Mouse (Mus musculus) hindbrain, embryonic 16.5 days (tissue): ENCODE measurements at regions not wholly inside any gene's neighbourhood (a gene's known extent, or its start where the extent isn't known, plus 50 kb on each side); places are given as distances from the start of the nearest gene placed in this dataset.

Experiments
- ATAC-seq: fragments of 200-750 bp; cut with Nextera tagmentation; 2 replicates; pipeline ENCODE4 v1.8.0; 2017; ENCODE audit warnings: moderate TSS enrichment, moderate library complexity
- H3K27ac ChIP-seq: fragments of 300-500 bp; sonication (generic); 2 replicates; pipeline ENCODE4 v1.5.1; 2014; ENCODE audit warnings: low read depth, mild to moderate bottlenecking, control low read depth, low read length, moderate library complexity
- H3K27me3 ChIP-seq: fragments of 300-500 bp; sonication (generic); replicated peaks from 2 replicates; pipeline ENCODE4 v1.6.1; 2014; ENCODE audit warnings: low read length; ENCODE audit not compliant: control insufficient read depth, insufficient read depth
- H3K36me3 ChIP-seq: fragments of 300-500 bp; sonication (generic); 2 replicates; pipeline ENCODE4 v1.6.1; 2014; ENCODE audit warnings: mild to moderate bottlenecking, low read length, moderate library complexity, mixed read lengths; ENCODE audit not compliant: control insufficient read depth, insufficient read depth
- H3K4me1 ChIP-seq: fragments of 300-500 bp; sonication (generic); 2 replicates; pipeline ENCODE4 v1.6.1; 2014; ENCODE audit warnings: low read depth, low read length; ENCODE audit not compliant: control insufficient read depth, insufficient read depth
- H3K4me2 ChIP-seq: fragments of 300-500 bp; sonication (generic); 2 replicates; pipeline ENCODE4 v1.6.1; 2014; ENCODE audit warnings: mild to moderate bottlenecking, low read length, control low read depth, moderate library complexity
- H3K4me3 ChIP-seq: fragments of 300-500 bp; sonication (generic); 2 replicates; pipeline ENCODE4 v1.5.1; 2014; ENCODE audit warnings: mild to moderate bottlenecking, low read length, control low read depth, moderate library complexity
- H3K9ac ChIP-seq: fragments of 300-500 bp; sonication (generic); 2 replicates; pipeline ENCODE4 v1.6.1; 2014; ENCODE audit warnings: low read depth, mild to moderate bottlenecking, control low read depth, low read length, moderate library complexity
- H3K9me3 ChIP-seq: fragments of 300-500 bp; sonication (generic); 2 replicates; pipeline ENCODE4 v1.6.1; 2014; ENCODE audit warnings: mild to moderate bottlenecking, low read length, moderate library complexity; ENCODE audit not compliant: control insufficient read depth
- WGBS: fragments of 180-500 bp; shearing (Covaris S2); extraction: QIAGEN DNeasy Blood & Tissue Kit; methylation state at CpG from one replicate; pipeline ENCODE4 v1.1.7; 2014; 5-methylcytosine and 5-hydroxymethylcytosine counted together

GRCm38 (mm10) chr9:86060049-86060448 is 217.9 kb downstream of the Tpbg start:
- Histone ChIP-seq H3K4me1 (peaks cover 2% of the 10 kb centered on the region; the same call in 1 of the 2 replicates), H3K9ac (no peak overlapping the region), H3K4me3 (no peak overlapping the region), H3K27me3 (no peaks in the 10 kb centered on the region), H3K4me2 (no peak overlapping the region), H3K9me3 (no peaks in the 10 kb centered on the region), H3K27ac (no peak overlapping the region), H3K36me3 (no peaks in the 10 kb centered on the region)
- 36% methylated on average over 6 of the region's 6 CpGs for WGBS
- ATAC-seq = no peak

DNA sequence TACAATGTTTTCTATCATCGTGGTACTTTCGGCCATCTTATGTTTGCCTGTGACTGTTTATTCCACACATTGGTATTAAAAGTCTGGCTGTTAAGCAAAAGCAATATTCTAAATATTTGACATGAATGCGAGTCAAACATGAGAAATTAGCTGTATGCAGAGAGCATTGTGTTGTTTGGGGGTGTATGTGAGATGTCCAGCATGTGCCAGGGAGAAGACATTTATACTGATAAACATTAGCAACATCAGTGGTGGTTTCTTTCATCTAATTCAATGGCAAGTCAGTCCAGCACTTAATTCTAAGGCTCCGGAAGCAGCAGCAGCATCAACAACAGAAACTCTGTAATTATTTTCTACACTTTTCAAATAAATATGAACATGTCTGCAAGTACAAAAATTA is 219.1 kb downstream of the Tpbg start:
- H3K27me3 ChIP-seq = no peaks in the 10 kb centered on the region
- peaks cover 2% of the 10 kb centered on the region; the same call in 1 of the 2 replicates for H3K4me1 ChIP-seq
- 83% methylated on average over 4 of the region's 4 CpGs for WGBS
- no peak overlapping the region for H3K9ac ChIP-seq
- H3K36me3 ChIP-seq = no peaks in the 10 kb centered on the region
- H3K4me2 ChIP-seq = no peak overlapping the region
- H3K9me3 ChIP-seq = no peaks in the 10 kb centered on the region
- no peak for ATAC-seq
- H3K4me3 ChIP-seq = no peak overlapping the region
- H3K27ac ChIP-seq = no peak overlapping the region

DNA sequence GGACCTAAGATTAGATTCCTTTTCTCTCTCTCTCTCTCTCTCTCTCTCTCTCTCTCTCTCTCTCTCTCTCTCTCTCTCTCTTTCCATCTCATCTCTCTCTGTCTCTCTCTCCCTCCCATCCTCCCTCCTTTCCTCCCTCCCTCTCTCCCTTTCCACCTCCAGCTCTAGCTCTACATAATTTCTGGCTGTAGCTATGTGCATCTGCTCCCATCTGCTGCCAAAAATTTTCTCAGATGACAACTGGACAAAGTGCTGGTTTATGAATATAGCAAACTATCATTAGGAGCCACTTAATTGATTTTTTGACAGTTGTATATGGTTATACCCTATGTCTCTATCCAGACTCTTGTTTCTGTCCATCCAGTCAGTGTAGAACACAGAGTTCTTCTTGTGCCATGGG is 237.1 kb downstream of the Tpbg start:
- H3K27me3 ChIP-seq = no peaks in the 10 kb centered on the region
- no peaks in the 10 kb centered on the region for H3K9me3 ChIP-seq
- H3K27ac ChIP-seq = no peak overlapping the region
- no peak for ATAC-seq
- H3K36me3 ChIP-seq = no peaks in the 10 kb centered on the region
- no peak overlapping the region for H3K4me2 ChIP-seq
- no peak overlapping the region for H3K9ac ChIP-seq
- H3K4me3 ChIP-seq = no peak overlapping the region
- no peaks in the 10 kb centered on the region for H3K4me1 ChIP-seq

DNA sequence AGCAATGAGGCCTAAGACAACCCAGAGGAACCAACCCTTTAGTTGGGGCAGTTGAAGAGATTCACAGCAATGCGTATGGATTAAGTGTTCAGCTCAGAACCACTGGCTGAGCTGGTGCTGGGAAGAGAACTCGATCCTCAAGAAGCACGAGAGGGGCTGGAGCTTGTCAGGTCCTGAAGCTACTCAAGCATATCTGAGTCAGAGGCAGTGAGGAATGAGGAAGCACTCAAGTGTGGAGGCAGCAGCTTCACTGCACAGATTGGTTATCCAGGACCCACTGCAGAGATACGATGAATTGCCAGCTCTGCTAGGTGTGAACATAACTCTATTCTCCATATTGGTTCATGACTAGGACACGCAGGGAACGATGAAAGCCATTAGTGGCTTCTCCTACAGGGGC is 239.7 kb downstream of the Tpbg start:
- Histone ChIP-seq H3K27me3 (no peaks in the 10 kb centered on the region), H3K4me3 (no peak overlapping the region), H3K27ac (no peak overlapping the region), H3K9ac (no peak overlapping the region), H3K4me1 (no peaks in the 10 kb centered on the region), H3K4me2 (no peak overlapping the region), H3K36me3 (no peaks in the 10 kb centered on the region), H3K9me3 (no peaks in the 10 kb centered on the region)
- 74% methylated on average over 6 of the region's 6 CpGs for WGBS
- ATAC-seq = no peak

DNA sequence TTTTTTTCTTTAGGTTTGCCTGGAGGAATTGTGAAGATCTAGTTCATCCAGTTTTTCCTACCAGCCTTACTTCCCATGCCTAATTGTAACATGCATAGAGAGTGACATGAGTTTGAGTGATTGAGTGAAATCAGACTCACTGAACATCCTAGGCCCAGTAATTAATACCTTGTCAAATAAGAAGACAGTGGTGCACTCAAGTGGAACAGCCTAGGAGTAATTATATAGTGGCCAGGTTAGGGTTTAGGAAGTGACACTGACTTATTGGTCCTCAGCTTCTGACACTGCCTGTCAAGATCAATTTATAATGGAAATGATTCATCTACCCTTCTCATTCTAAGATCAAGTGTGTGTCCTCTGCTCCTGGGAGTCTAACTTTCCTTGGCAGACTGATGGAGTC is 250.8 kb downstream of the Tpbg start:
- H3K9ac ChIP-seq = no peak overlapping the region
- no peak; the same call in 1 of the 2 replicates for ATAC-seq
- no peak overlapping the region for H3K27ac ChIP-seq
- no peaks in the 10 kb centered on the region for H3K36me3 ChIP-seq
- no peak overlapping the region for H3K4me3 ChIP-seq
- no peak overlapping the region for H3K4me2 ChIP-seq
- H3K4me1 ChIP-seq = no peaks in the 10 kb centered on the region
- no peaks in the 10 kb centered on the region for H3K27me3 ChIP-seq
- H3K9me3 ChIP-seq = no peaks in the 10 kb centered on the region

DNA sequence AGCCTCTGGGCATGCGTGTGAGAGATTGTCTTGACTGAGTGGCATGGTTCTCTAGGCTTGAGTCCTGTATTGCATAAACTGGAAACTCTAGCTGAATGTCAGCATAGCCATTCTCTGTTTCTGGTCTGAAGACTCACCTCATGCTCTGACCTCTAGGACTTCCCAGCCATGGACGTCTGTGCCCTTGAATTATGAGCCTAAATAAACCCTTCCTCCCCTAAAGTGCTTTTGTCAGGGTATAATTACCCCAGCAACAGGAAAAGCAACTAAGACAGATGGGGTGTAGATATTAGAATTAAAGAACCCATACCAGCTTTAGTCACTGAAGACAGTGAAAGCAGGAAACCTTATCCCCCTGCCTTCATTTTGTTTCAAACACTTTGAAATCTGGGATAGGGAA is 253.3 kb downstream of the Tpbg start:
- H3K27me3 ChIP-seq = no peaks in the 10 kb centered on the region
- no peaks in the 10 kb centered on the region for H3K36me3 ChIP-seq
- H3K9me3 ChIP-seq = no peaks in the 10 kb centered on the region
- WGBS = 77% methylated on average over 2 of the region's 2 CpGs
- no peak overlapping the region for H3K9ac ChIP-seq
- no peak overlapping the region for H3K27ac ChIP-seq
- H3K4me2 ChIP-seq = no peak overlapping the region
- no peaks in the 10 kb centered on the region for H3K4me1 ChIP-seq
- no peak overlapping the region for H3K4me3 ChIP-seq
- ATAC-seq = no peak

- H3K9ac ChIP-seq = no peak overlapping the region
- H3K4me2 ChIP-seq = no peak overlapping the region
- 93% methylated on average over 1 of the region's 1 CpGs for WGBS
- no peaks in the 10 kb centered on the region for H3K9me3 ChIP-seq
- no peaks in the 10 kb centered on the region for H3K27me3 ChIP-seq
- H3K27ac ChIP-seq = no peak overlapping the region
- H3K4me3 ChIP-seq = no peak overlapping the region
- no peaks in the 10 kb centered on the region for H3K4me1 ChIP-seq
- H3K36me3 ChIP-seq = no peaks in the 10 kb centered on the region
- ATAC-seq = no peak
Observed at GRCm38 (mm10) chr9:86096246-86096645, 254.1 kb downstream of the Tpbg start.

DNA sequence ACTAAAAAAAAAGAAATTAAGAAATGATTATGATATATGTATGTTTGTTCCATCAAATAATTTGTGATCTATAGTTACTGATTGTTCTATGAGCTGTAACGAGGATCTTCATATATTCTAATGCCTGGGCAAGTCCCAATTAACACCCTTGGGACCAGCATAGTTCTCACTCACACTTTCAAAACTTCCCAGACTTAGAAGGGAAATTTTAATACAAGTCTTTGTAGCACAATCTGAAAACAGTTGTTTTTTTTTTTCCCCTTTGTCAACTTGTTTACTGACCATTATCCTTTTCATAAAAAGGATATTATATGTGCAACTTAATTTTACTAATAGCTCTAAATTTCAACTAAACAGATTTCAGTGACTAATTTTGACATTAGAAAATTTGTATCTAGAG is 257.1 kb downstream of the Tpbg start:
- Histone ChIP-seq H3K36me3 (no peaks in the 10 kb centered on the region), H3K4me3 (no peak overlapping the region), H3K4me2 (no peak overlapping the region), H3K9me3 (no peaks in the 10 kb centered on the region), H3K4me1 (no peaks in the 10 kb centered on the region), H3K27ac (no peak overlapping the region), H3K27me3 (no peaks in the 10 kb centered on the region), H3K9ac (no peak overlapping the region)
- 88% methylated on average over 1 of the region's 1 CpGs for WGBS
- no peak for ATAC-seq

GRCm38 (mm10) chr9:86101360-86102086 is 259.3 kb downstream of the Tpbg start:
- ATAC-seq = no peak
- no peaks in the 10 kb centered on the region for H3K4me1 ChIP-seq
- no peak overlapping the region for H3K4me2 ChIP-seq
- no peaks in the 10 kb centered on the region for H3K36me3 ChIP-seq
- H3K9ac ChIP-seq = no peak overlapping the region
- H3K27me3 ChIP-seq = no peaks in the 10 kb centered on the region
- no peak overlapping the region for H3K27ac ChIP-seq
- no peak overlapping the region for H3K4me3 ChIP-seq
- WGBS = 78% methylated on average over 8 of the region's 8 CpGs
- no peaks in the 10 kb centered on the region for H3K9me3 ChIP-seq

DNA sequence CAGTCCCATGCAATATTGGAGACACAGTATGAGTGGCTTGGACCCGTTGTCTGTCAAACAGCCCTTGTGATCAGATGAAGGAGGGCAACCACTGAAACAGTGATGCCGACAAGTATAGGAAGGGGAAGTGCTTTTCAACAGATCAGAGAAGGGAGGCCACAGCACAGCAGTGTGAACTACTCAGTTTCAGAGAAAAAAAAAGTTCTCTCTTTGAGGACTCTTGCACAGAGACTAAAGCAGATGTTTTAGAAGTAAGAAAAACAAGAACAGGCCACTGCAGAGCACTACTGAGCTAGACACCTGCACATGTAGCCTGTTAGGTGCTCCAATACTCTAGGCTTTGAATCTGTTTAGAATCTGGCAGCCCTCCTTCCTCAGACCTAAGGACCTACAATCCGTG is 261.4 kb downstream of the Tpbg start:
- no peaks in the 10 kb centered on the region for H3K9me3 ChIP-seq
- WGBS = 79% methylated on average over 3 of the region's 3 CpGs
- ATAC-seq = no peak

More for the DNA sequence above, 261.4 kb downstream of the Tpbg start:
- Histone ChIP-seq H3K27ac (no peak overlapping the region), H3K9ac (no peak overlapping the region), H3K4me1 (no peaks in the 10 kb centered on the region), H3K36me3 (no peaks in the 10 kb centered on the region), H3K4me2 (no peak overlapping the region), H3K27me3 (no peaks in the 10 kb centered on the region), H3K4me3 (no peak overlapping the region)
